Mouse (Mus musculus): ENCODE measurements around the gene Hint2.
A peak's percentile ranks its signal among the peaks of the same experiment; 100 is the strongest.

Hint2 gene

DNA sequence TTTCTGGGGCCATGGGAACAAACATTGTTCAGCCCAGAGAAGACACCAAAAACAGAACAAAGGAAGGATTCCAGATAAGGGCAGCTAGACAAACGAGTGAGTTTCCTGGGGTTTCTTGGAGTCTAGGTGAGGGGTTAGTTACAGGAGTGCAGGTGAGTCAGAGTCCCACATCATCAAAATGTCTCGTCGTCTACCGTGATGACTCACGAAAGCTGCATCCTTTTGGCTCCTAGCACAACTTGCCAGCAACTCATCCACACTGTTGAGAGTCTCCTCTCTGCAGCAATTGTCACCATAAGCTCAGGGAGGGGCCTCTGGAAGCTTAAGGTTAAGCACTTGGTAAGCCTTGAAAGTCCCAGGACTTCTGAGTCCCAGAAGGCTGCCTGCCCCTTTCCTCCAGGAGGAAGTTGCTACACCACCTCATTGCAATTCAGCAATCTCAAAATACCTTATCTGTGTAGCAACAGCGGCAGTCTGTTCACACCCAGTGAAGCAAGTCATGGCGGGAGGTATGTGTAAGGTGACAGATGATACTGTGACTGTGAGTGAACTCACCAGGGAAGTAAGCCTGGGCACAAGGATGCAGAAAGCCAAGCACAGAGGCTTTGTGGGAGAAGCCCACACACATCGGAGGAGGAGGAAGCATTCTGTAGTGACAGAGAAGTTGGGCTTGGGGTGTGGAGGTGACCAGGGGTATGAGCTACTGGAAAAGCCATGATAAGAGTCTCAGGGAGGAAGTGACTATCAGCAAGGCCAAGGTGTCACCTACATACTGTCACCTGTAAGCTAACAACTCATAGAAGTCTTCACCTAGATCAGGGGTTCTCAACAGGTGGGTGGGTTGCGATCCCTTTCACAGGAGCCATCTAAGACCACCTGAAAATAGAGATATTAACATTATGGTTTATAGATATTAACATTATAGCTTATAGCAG lies 51.2 kb downstream of the Hint2 start:
- peak; percentile 52 to 62 for DNase-seq (ENCODE audit: low spot score in 2 of 2)
